Mouse (Mus musculus) cerebellum, adult 2 months (tissue): ENCODE measurements around the gene Pde4a. TPM values are rescaled to one million over a fixed set of nuclear protein-coding genes. Genes with fewer than 3 reads are reported as not detected.
"Not testable (repeated sequence)": the region's sequence is repeated elsewhere in the genome, so short reads cannot be mapped to it uniquely, and the experiment has no call there.

Experiments used
- DNase-seq, 2 experiments: peaks; one replicate each; pipeline ENCODE4 v3.0.0; 2021
- H3K27ac ChIP-seq: fragments of 200-500 bp; 2 replicates; pipeline ENCODE4 v1.5.1; 2012; ENCODE audit warnings: low read length, control low read depth, inconsistent platforms; ENCODE audit not compliant: insufficient read depth
- H3K27me3 ChIP-seq: fragments of 200-500 bp; 2 replicates; pipeline ENCODE4 v1.6.1; 2012; ENCODE audit warnings: inconsistent platforms, mild to moderate bottlenecking, low read length, moderate library complexity; ENCODE audit not compliant: control insufficient read depth, insufficient read depth
- H3K4me1 ChIP-seq: fragments of 200-500 bp; 2 replicates; pipeline ENCODE4 v1.6.1; 2011; ENCODE audit warnings: low read length; ENCODE audit not compliant: control insufficient read depth, insufficient read depth
- H3K4me3 ChIP-seq: fragments of 200-500 bp; replicated peaks from 2 replicates; pipeline ENCODE3; 2011; ENCODE audit warnings: mild to moderate bottlenecking, low read depth, low read length, control low read depth; ENCODE audit not compliant: insufficient read depth
- CTCF ChIP-seq: fragments of 200-500 bp; IDR thresholded peaks from 2 replicates; pipeline ENCODE4 v1.5.1; 2011; ENCODE audit warnings: low read depth, mild to moderate bottlenecking, control low read depth, low read length, moderate library complexity, borderline replicate concordance; ENCODE audit not compliant: insufficient read depth
- POLR2A ChIP-seq: fragments of 200-500 bp; IDR thresholded peaks from 2 replicates; pipeline ENCODE4 v1.6.1; 2011; ENCODE audit warnings: low read length, control low read depth, borderline replicate concordance; ENCODE audit not compliant: insufficient read depth
- WGBS: fragments of 180-500 bp; shearing (Covaris S2); methylation state at CpG from one replicate; pipeline ENCODE4 v1.1.7; 2018; 5-methylcytosine and 5-hydroxymethylcytosine counted together
- polyA plus RNA-seq: library from polyadenylated mRNA; depleted of rRNA; stranded (reverse); fragments of >200 nt; gene quantifications from 2 replicates; pipeline ENCODE4 v1.2.3, GENCODE M21; 2012

Gene Pde4a
- polyA plus RNA-seq, 1 experiment: 57.4 TPM

DNA sequence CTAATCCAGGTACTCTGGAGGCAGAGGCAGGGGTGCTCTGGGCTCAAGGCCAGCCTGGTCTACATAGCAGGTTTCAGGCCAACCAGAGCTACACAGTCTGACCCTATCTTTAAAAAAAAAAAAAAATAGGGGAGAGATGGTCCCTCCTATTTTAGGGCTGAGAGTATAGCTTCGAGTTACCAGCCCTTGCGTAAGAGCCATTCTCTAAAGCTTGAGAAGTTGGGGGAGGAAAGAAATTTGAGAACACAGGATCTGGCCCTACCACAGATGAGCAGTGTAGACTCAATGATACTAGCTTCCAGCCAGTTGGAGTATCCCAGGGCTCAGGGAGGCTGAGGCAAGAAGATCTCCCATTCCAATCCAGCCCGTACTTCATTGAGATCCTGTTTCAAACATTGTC lies 28.3 kb downstream of the Pde4a start:
- DNase-seq: no peak
- Histone ChIP-seq H3K4me3 (no peak overlapping the region), H3K27ac (no peak overlapping the region), H3K27me3 (no peaks in the 10 kb centered on the region), H3K4me1 (peaks cover 7% of the 10 kb centered on the region; the same call in 1 of the 2 replicates)
- WGBS: 93% methylated on average over 3 of the region's 3 CpGs
- TF ChIP-seq POLR2A (no peak), CTCF (no peak)

DNA sequence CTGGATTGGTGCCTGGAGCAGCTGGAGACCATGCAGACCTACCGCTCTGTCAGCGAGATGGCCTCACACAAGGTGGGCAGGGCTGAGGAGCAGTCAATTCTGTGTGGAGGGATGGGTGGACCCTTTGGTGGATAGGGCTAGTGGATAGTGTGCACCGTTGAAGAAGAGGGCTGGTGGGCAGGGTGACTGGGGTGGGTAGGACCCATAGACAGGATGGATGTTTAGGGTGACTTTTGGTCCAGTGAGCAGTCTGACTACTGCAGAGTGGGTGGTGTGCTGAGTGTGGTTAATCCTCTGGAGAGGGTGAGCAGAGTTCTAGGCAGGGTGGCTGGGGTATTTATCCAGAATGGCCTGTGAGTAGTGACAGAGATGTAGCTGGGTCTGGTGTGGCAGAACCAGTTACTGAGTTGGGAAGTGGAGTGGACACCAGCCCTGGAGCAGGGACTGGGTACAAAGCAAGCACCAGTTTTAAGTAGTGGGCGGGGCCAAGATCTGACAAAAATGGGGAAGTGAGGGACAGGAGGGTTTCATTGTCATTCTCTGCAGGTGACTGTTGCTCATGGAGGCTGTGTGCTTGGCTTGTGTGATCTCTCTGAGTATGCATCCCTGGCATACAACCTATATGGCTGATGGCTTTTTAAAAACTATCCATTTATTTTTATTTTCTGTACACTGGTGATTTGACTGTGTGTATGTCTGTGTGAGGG lies 29.4 kb downstream of the Pde4a start:
- no peak overlapping the region for H3K27ac ChIP-seq
- H3K27me3 ChIP-seq: no peaks in the 10 kb centered on the region
- TF ChIP-seq CTCF: no peak
- TF ChIP-seq POLR2A: no peak
- peaks cover 7% of the 10 kb centered on the region; the same call in 1 of the 2 replicates for H3K4me1 ChIP-seq
- H3K4me3 ChIP-seq: no peak overlapping the region
- 66% methylated on average over 4 of the region's 4 CpGs for WGBS
- DNase-seq: no peak

DNA sequence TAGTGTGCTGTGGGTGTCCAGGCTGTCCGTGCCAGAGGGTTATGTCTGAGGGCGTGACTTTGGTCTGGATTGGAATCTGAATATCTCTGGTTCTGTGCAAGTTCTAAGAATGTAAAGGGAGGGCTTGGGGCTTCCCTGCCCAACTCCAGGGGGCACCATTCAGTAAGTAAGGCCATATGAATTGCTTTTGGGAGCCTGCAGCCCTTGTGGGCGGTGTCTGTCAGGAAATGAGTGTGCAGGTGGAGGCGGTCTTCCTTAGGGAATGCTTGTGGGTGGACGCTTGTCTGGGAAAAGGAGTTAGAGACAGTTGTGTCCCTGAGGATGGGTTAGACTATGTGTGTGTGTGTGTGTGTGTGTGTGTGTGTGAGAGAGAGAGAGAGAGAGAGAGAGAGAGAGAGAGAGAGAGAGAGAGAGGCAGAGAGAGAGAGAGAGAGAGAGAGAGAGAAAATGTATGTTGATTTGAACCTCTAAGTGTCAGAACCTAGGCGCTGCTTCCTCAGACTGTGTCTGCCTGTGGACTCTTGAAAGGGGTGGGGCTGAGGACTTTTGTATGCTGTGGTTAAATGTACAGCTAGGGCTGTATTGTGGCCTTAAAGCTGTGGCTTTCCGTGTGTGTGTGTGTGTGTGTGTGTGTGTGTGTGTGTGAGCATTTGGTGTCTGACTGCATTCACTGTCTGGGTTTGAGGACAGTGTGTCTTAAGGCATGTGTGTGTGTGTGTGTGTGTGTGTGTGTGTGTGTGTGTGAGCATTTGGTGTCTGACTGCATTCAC lies 30.4 kb downstream of the Pde4a start:
- not testable (repeated sequence) for H3K4me1 ChIP-seq, H3K27me3 ChIP-seq, DNase-seq
- WGBS: 59% methylated on average over 7 of the region's 7 CpGs
- Histone ChIP-seq H3K27ac (0 out of 2 replicates have a peak overlapping the region, but pooled peaks have one; percentile 53), H3K4me3 (peak overlapping the region; percentile 99)

DNA sequence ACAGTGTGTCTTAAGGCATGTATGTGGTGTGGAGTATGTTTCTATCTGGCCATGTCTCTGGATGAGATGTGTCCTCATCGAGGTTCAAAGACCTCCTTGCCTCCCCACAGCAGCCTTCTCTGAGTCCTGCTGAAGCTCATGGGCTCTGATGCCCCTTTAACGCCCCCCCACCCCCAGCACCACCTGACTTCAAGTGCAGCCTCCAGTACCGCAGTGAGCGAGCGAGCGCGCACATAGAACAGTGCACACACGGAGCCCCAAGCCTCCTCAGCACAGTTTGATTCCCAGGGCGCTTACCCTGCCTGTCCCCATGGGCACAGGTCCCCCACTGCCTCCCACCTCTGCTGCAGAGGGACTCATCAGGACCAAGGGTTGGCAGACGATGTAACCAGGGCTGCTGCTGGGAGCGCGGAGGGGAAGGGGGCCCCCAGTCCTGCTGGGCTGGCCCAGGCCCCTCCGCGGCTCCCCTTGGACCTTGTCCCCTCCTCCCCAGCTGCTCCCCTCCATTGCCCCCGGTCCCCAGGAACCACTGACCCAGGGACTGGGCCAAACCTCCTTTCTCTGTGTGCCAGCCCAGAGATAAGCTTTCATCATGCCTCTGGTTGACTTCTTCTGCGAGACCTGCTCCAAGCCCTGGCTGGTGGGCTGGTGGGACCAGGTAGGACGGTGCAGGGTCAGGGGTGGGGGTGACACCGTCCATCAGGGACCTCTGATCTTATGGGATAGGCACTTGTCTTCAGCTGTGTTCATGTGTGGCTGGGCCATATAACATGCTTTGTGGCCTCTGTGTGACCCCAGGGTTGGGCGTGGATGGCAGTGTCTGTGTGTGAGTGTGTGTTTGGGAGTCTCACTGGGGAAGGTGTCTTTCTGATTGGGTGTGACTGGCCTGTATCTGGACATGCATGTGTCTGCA lies 31.3 kb downstream of the Pde4a start:
- Histone ChIP-seq H3K4me3 (peak overlapping the region; percentile 99), H3K27me3 (no peaks in the 10 kb centered on the region), H3K27ac (peak overlapping the region; percentile 78), H3K4me1 (peaks cover 7% of the 10 kb centered on the region; the same call in 1 of the 2 replicates)
- TF ChIP-seq CTCF (no peak), POLR2A (peak; percentile 87)
- peak; percentile 74 to 75 for DNase-seq
- 5% methylated on average over 19 of the region's 19 CpGs for WGBS

DNA sequence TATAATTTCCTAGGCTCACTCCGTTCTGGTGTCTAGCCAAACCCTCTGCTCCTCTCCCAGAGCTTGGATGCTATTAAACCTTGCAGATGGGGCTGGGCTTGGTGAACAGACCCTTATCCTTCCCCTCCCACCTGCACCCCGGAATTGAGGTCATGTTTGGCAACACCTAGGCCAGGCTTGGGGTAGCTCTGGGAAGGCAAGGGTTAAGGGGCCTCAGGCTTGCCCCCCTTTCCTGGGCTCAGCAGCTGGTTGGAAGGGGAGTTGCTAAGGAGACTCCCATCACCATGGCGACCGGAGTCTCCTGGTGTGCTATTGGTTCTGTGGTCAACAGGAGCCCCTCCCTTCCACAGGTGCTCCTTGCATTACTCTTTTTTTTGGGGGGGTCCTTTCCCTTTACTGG lies 32.5 kb downstream of the Pde4a start:
- no peak overlapping the region for H3K27ac ChIP-seq
- TF ChIP-seq POLR2A (no peak), CTCF (no peak)
- peaks cover 7% of the 10 kb centered on the region; the same call in 1 of the 2 replicates for H3K4me1 ChIP-seq

DNA sequence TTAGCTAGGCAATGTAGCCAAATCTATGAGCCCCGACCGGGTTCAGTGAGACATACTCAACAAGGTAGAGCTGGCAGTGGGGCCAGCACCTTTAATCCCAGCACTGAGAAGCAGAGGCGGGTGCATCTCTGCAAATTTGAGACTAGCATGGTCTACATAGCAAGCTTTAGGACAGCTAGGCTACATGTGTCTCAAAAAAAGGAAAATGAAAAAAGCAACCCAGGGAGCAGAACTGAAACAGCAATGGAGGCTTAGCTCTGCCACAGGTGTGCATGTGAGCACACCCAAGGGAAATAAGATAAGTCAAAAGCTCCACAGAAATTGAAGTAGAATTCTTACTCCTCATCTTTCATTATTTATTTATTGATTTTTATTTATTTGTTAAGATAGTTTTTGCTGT lies 33.4 kb downstream of the Pde4a start:
- Histone ChIP-seq H3K27ac (no peak overlapping the region), H3K4me3 (no peak overlapping the region)
- WGBS: 77% methylated on average over 3 of the region's 3 CpGs

More for the DNA sequence above, 32.5 kb downstream of the Pde4a start:
- no peaks in the 10 kb centered on the region for H3K27me3 ChIP-seq
- H3K4me3 ChIP-seq: peak overlapping the region; percentile 99
- WGBS: 12% methylated on average over 4 of the region's 4 CpGs
- peak; percentile 38 to 44 for DNase-seq

DNA sequence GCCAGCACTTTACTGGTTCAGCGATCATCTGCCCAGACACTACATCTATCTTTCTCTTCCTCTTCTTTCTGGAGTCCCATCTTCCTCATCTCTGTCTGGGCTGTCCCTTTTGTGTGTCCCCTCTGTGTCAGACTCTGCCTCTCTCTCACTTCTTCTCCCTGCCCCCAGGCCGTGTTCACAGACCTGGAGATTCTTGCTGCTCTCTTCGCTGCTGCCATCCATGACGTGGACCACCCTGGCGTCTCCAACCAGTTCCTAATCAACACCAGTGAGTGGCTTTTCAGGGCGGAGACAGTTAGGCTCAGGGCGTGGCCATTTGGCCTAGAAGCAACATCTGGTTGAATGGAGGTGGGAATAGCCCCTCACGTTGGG lies 38.6 kb downstream of the Pde4a start:
- 49% methylated on average over 8 of the region's 8 CpGs for WGBS
- Histone ChIP-seq H3K27ac (no peak overlapping the region), H3K4me3 (no peak overlapping the region), H3K4me1 (peaks cover 2% of the 10 kb centered on the region; the same call in 1 of the 2 replicates), H3K27me3 (no peaks in the 10 kb centered on the region)
- no peak for DNase-seq
- TF ChIP-seq POLR2A: no peak
- no peak for TF ChIP-seq CTCF

More for the DNA sequence above, 33.4 kb downstream of the Pde4a start:
- no peak for TF ChIP-seq CTCF
- no peak for TF ChIP-seq POLR2A
- Histone ChIP-seq H3K4me1 (peaks cover 7% of the 10 kb centered on the region; the same call in 1 of the 2 replicates), H3K27me3 (no peaks in the 10 kb centered on the region)
- DNase-seq: no peak
